Mouse (Mus musculus) midbrain, embryonic 13.5 days (tissue): ENCODE data around the gene Coasy. TPM values are rescaled to one million over a fixed set of nuclear protein-coding genes. Genes with fewer than 3 reads are reported as not detected.
"Not testable (repeated sequence)": the region's sequence is repeated elsewhere in the genome, so short reads cannot be mapped to it uniquely, and the experiment has no call there.

Experiments used
- ATAC-seq: fragments of 200-750 bp; cut with Nextera tagmentation; 2 replicates; pipeline ENCODE4 v1.8.0; 2017; ENCODE audit warnings: mild to moderate bottlenecking, moderate TSS enrichment, moderate library complexity
- H3K27ac ChIP-seq: fragments of 300-500 bp; sonication (generic); 2 replicates; pipeline ENCODE4 v1.5.1; 2015; ENCODE audit warnings: inconsistent platforms, mild to moderate bottlenecking, moderate library complexity
- H3K27me3 ChIP-seq: fragments of 300-500 bp; sonication (generic); 2 replicates; pipeline ENCODE4 v1.6.1; 2015; ENCODE audit warnings: mild to moderate bottlenecking, inconsistent platforms
- H3K36me3 ChIP-seq: fragments of 300-500 bp; sonication (generic); 2 replicates; pipeline ENCODE4 v1.6.1; 2015; ENCODE audit warnings: mild to moderate bottlenecking, inconsistent platforms
- H3K4me1 ChIP-seq: fragments of 300-500 bp; sonication (generic); replicated peaks from 2 replicates; pipeline ENCODE4 v1.6.1; 2015; ENCODE audit warnings: inconsistent platforms
- H3K4me2 ChIP-seq: fragments of 300-500 bp; sonication (generic); replicated peaks from 2 replicates; pipeline ENCODE4 v1.6.1; 2015; ENCODE audit warnings: moderate library complexity, mild to moderate bottlenecking, inconsistent platforms
- H3K4me3 ChIP-seq: fragments of 300-500 bp; sonication (generic); replicated peaks from 2 replicates; pipeline ENCODE4 v1.5.1; 2015; ENCODE audit warnings: mild to moderate bottlenecking, inconsistent platforms
- H3K9ac ChIP-seq: fragments of 300-500 bp; sonication (generic); replicated peaks from 2 replicates; pipeline ENCODE4 v1.6.1; 2015; ENCODE audit warnings: mild to moderate bottlenecking, inconsistent platforms
- H3K9me3 ChIP-seq: fragments of 300-500 bp; sonication (generic); 2 replicates; pipeline ENCODE4 v1.6.1; 2016; ENCODE audit warnings: mild to moderate bottlenecking, inconsistent platforms
- WGBS: fragments of 180-500 bp; shearing (Covaris S2); methylation state at CpG from one replicate; pipeline ENCODE4 v1.1.7; 2015; 5-methylcytosine and 5-hydroxymethylcytosine counted together
- polyA plus RNA-seq: library from polyadenylated mRNA; unstranded; fragments of >200 nt; fragmentation: Nextera tagmentation; extraction: Ambion mirVana; gene quantifications from 2 replicates; pipeline ENCODE4 v1.2.1, GENCODE M21; 2015

Gene Coasy
- polyA plus RNA-seq, 1 experiment from 2014 or later = 52.8 TPM

GRCm38 (mm10) chr11:101098231-101098630, 15.9 kb downstream of the Coasy start:
- H3K4me1 ChIP-seq = peaks cover 22% of the 10 kb centered on the region
- H3K9ac ChIP-seq = no peak overlapping the region
- no peak overlapping the region for H3K4me3 ChIP-seq
- H3K36me3 ChIP-seq = peaks cover 70% of the 10 kb centered on the region
- ATAC-seq = no peak
- 92% methylated on average over 8 of the region's 8 CpGs for WGBS
- H3K9me3 ChIP-seq = no peaks in the 10 kb centered on the region
- no peak overlapping the region for H3K27ac ChIP-seq
- no peak overlapping the region for H3K4me2 ChIP-seq
- no peaks in the 10 kb centered on the region for H3K27me3 ChIP-seq

GRCm38 (mm10) chr11:101103011-101103410, 20.6 kb downstream of the Coasy start:
- Histone ChIP-seq H3K4me2 (no peak overlapping the region), H3K9ac (no peak overlapping the region), H3K4me1 (no peaks in the 10 kb centered on the region), H3K9me3 (no peaks in the 10 kb centered on the region), H3K27ac (no peak overlapping the region), H3K27me3 (no peaks in the 10 kb centered on the region), H3K36me3 (peaks cover 77% of the 10 kb centered on the region), H3K4me3 (no peak overlapping the region)
- WGBS = 96% methylated on average over 5 of the region's 5 CpGs
- ATAC-seq = no peak

DNA sequence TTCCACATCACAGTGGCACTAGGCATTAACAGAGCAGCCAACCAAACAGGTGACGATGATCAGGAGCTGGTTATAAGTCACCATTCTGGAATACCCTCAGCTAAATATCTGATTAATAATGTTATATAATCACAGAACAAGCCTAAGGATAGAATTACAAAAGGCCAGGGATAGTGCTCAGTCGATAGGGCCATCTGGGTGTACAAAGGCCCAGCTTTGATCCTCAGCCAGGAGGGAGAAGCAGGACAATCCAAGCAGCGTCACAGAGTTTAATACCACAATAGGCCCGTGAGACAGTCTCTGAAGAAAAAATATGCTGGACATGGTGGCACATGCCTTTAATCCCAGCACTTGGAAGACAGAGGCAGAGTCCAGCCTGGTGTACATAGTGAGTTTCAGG, 27.0 kb downstream of the Coasy start:
- Histone ChIP-seq H3K9ac (no peak overlapping the region), H3K4me1 (0 out of 2 replicates have a peak, but pooled peaks cover 2% of the 10 kb centered on the region), H3K4me2 (no peak overlapping the region), H3K27ac (no peak overlapping the region), H3K36me3 (peaks cover 15% of the 10 kb centered on the region), H3K27me3 (no peaks in the 10 kb centered on the region), H3K4me3 (no peak overlapping the region), H3K9me3 (no peaks in the 10 kb centered on the region)
- no peak for ATAC-seq
- WGBS = 61% methylated on average over 4 of the region's 4 CpGs

GRCm38 (mm10) chr11:101110708-101111107, 28.3 kb downstream of the Coasy start:
- peak overlapping the region; percentile 48; the same call in 1 of the 2 replicates for H3K9ac ChIP-seq
- no peaks in the 10 kb centered on the region for H3K27me3 ChIP-seq
- no peak overlapping the region for H3K27ac ChIP-seq
- H3K4me3 ChIP-seq = no peak overlapping the region
- no peak overlapping the region for H3K4me2 ChIP-seq
- WGBS = 79% methylated on average over 5 of the region's 5 CpGs
- H3K36me3 ChIP-seq = peaks cover 2% of the 10 kb centered on the region; the same call in 1 of the 2 replicates
- no peaks in the 10 kb centered on the region for H3K9me3 ChIP-seq
- H3K4me1 ChIP-seq = peaks cover 12% of the 10 kb centered on the region
- no peak for ATAC-seq

GRCm38 (mm10) chr11:101111178-101111577, 28.8 kb downstream of the Coasy start:
- H3K4me1 ChIP-seq = peaks cover 17% of the 10 kb centered on the region
- no peak overlapping the region for H3K4me3 ChIP-seq
- H3K9ac ChIP-seq = no peak overlapping the region
- ATAC-seq = no peak
- no peak overlapping the region for H3K27ac ChIP-seq
- H3K27me3 ChIP-seq = no peaks in the 10 kb centered on the region
- WGBS = 92% methylated on average over 4 of the region's 4 CpGs
- no peaks in the 10 kb centered on the region for H3K36me3 ChIP-seq
- H3K4me2 ChIP-seq = no peak overlapping the region
- H3K9me3 ChIP-seq = no peaks in the 10 kb centered on the region

- WGBS = 95% methylated on average over 3 of the region's 3 CpGs
- no peak overlapping the region for H3K4me2 ChIP-seq
- H3K4me1 ChIP-seq = peaks cover 21% of the 10 kb centered on the region
- ATAC-seq = no peak
- no peaks in the 10 kb centered on the region for H3K27me3 ChIP-seq
- no peak overlapping the region for H3K27ac ChIP-seq
- H3K4me3 ChIP-seq = no peak overlapping the region
- H3K9me3 ChIP-seq = no peaks in the 10 kb centered on the region
- H3K36me3 ChIP-seq = peaks cover 4% of the 10 kb centered on the region; the same call in 1 of the 2 replicates
- H3K9ac ChIP-seq = no peak overlapping the region
These were observed 29.8 kb downstream of the Coasy start for GRCm38 (mm10) chr11:101112186-101112585.

DNA sequence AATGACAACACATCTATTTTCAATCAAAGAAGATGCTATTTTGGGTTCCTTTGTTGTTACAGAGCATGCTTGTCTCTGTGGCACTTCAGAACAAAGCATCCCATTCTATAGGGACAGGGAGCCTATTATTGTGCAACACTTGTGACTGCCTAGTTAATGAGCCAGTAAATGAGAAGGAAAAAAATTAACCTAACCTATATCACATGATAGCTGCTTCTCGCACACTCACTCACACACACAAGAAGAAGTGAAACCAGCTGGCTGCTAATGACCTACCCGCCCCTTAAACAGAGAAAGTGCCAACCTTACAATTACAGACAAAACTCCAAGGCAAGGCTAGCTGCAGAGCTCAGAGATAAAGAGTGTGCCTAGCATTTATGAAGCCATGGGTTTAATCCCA, 33.2 kb downstream of the Coasy start:
- Histone ChIP-seq H3K9ac (0 out of 2 replicates have a peak overlapping the region, but pooled peaks have one; percentile 23), H3K9me3 (no peaks in the 10 kb centered on the region), H3K36me3 (peaks cover 4% of the 10 kb centered on the region; the same call in 1 of the 2 replicates), H3K27me3 (no peaks in the 10 kb centered on the region), H3K4me1 (peaks cover 42% of the 10 kb centered on the region), H3K27ac (peak overlapping the region; percentile 51; the same call in 1 of the 2 replicates), H3K4me3 (no peak overlapping the region), H3K4me2 (no peak overlapping the region)
- no peak for ATAC-seq
- WGBS = 68% methylated on average over 2 of the region's 2 CpGs

DNA sequence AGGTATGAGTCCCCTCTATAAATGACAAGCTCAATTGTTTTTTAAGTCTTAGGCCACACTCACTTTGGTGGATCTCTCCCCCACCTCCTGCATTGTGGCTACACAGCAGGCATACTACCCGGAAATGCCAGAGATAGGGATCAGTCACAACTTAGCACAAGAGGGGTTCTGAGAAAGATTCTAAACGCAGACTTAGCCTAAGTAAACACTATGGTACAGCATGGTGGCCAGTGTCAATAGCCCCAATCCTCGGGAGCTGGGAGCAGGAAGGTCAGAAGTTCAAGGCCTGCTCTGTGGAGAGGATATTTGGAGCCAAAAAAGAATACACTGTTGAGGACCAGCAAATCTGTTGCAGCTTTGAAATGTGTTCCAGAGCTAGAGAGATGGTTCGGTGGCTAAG, 35.7 kb downstream of the Coasy start:
- ATAC-seq = no peak
- H3K9ac ChIP-seq = peak overlapping the region; percentile 98
- H3K27me3 ChIP-seq = no peaks in the 10 kb centered on the region
- H3K4me1 ChIP-seq = peaks cover 52% of the 10 kb centered on the region
- peak overlapping the region; percentile 98 for H3K4me2 ChIP-seq
- H3K4me3 ChIP-seq = peak overlapping the region; percentile 90
- peaks cover 17% of the 10 kb centered on the region for H3K36me3 ChIP-seq
- H3K27ac ChIP-seq = no peak overlapping the region
- no peaks in the 10 kb centered on the region for H3K9me3 ChIP-seq
- WGBS = 67% methylated on average over 4 of the region's 4 CpGs

GRCm38 (mm10) chr11:101119131-101119760, 36.9 kb downstream of the Coasy start:
- peak overlapping the region; percentile 98 for H3K4me2 ChIP-seq
- H3K9ac ChIP-seq = peak overlapping the region; percentile 98
- peak overlapping the region; percentile 92 for H3K27ac ChIP-seq
- H3K9me3 ChIP-seq = no peaks in the 10 kb centered on the region
- H3K4me1 ChIP-seq = peaks cover 52% of the 10 kb centered on the region
- H3K36me3 ChIP-seq = peaks cover 27% of the 10 kb centered on the region
- no peaks in the 10 kb centered on the region for H3K27me3 ChIP-seq
- under 1% methylated on average over 39 of the region's 39 CpGs for WGBS
- peak overlapping the region; percentile 90 for H3K4me3 ChIP-seq
- peak; percentile 87 for ATAC-seq

GRCm38 (mm10) chr11:101119761-101120544, 37.6 kb downstream of the Coasy start, which contains the start of the genes Retreg3 and Tubg1:
Gene Retreg3 (minus strand): TSS chr11:101119893.
Gene Tubg1 (plus strand): TSS chr11:101119938.
- Histone ChIP-seq H3K4me1 (peaks cover 49% of the 10 kb centered on the region), H3K36me3 (peaks cover 34% of the 10 kb centered on the region), H3K9ac (peak within 1 kb of the TSS; percentile 98), H3K4me2 (peak within 1 kb of the TSS; percentile 98), H3K27ac (peak within 1 kb of the TSS; percentile 92), H3K4me3 (peak within 1 kb of the TSS; percentile 90), H3K9me3 (no peaks in the 10 kb centered on the region), H3K27me3 (no peaks in the 10 kb centered on the region)
- WGBS = under 1% methylated on average over 61 of the region's 61 CpGs
- ATAC-seq = peak; percentile 96

DNA sequence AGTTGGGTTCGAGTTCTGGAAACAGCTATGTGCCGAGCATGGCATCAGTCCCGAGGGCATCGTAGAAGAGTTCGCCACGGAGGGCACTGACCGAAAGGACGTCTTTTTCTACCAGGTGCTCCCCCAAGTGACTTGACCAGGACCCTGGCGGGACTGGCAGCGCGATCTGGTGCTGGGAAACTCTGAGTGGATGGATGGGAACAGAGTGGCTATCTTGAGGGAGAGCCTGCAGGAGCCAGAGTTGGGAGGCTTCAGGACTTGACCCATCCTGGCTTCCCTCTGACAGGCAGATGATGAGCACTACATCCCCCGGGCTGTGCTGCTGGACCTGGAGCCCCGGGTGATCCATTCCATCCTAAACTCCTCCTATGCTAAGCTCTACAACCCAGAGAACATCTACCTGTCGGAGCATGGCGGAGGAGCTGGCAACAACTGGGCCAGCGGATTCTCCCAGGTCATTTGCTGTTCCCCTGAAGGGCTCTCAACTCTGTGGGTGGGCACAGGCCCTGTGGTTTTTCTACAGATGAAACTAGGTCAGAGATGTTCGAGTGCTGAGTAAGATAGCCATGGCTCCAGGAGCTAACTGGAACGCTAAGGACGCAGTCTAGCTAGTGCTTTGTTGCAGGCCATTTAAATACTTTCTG, 38.3 kb downstream of the Coasy start:
- Histone ChIP-seq H3K9ac (peak overlapping the region; percentile 90), H3K27me3 (no peaks in the 10 kb centered on the region), H3K9me3 (no peaks in the 10 kb centered on the region), H3K4me1 (peaks cover 42% of the 10 kb centered on the region), H3K4me2 (peak overlapping the region; percentile 97), H3K27ac (peak overlapping the region; percentile 92), H3K36me3 (peaks cover 41% of the 10 kb centered on the region), H3K4me3 (peak overlapping the region; percentile 90)
- WGBS = 24% methylated on average over 19 of the region's 19 CpGs
- no peak for ATAC-seq

DNA sequence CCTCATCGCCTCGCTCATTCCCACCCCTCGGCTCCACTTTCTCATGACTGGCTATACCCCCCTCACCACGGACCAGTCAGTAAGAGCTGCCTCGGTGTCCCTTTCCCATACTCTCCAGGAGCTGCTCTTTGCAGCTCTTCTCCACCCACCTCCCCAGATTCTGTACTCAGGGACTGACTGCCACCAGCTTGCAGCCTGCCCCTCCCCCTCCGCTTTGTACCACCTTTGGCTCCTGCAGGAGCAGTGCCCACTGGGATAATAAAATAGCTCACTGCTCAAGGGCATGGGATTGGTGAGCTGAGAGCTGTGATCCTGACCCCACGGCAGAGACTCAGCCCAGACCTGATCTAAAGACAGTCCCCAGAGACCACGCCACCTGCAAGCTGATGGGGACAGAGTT, 42.1 kb downstream of the Coasy start:
- Histone ChIP-seq H3K4me1 (peaks cover 13% of the 10 kb centered on the region), H3K36me3 (peaks cover 54% of the 10 kb centered on the region)
- not testable (repeated sequence) for H3K9ac ChIP-seq, H3K27me3 ChIP-seq, H3K9me3 ChIP-seq, H3K4me3 ChIP-seq, H3K27ac ChIP-seq, H3K4me2 ChIP-seq, ATAC-seq
- WGBS = 98% methylated on average over 8 of the region's 8 CpGs
